Mouse (Mus musculus) common myeloid progenitor, adult 5-6 weeks (primary cell): ENCODE results near the gene Larp4. TPM values are rescaled to one million over a fixed set of nuclear protein-coding genes. Genes with fewer than 3 reads are reported as not detected.
A peak's percentile ranks its signal among the peaks of the same experiment; 100 is the strongest.

Experiments used
- ATAC-seq: replicated peaks from 2 replicates; pipeline ENCODE4 v1.8.0; 2016; ENCODE audit warnings: low read depth, mild to moderate bottlenecking, moderate TSS enrichment, inconsistent platforms; ENCODE audit not compliant: poor library complexity, severe bottlenecking
- total RNA-seq: library from RNA; stranded (forward); fragments of 200-1000, 187-1606 nt; gene quantifications from 2 replicates; pipeline ENCODE4 v1.2.3, GENCODE M21; 2017

The Larp4 gene
- total RNA-seq, 1 experiment from 2014 or later, result 109 TPM

DNA sequence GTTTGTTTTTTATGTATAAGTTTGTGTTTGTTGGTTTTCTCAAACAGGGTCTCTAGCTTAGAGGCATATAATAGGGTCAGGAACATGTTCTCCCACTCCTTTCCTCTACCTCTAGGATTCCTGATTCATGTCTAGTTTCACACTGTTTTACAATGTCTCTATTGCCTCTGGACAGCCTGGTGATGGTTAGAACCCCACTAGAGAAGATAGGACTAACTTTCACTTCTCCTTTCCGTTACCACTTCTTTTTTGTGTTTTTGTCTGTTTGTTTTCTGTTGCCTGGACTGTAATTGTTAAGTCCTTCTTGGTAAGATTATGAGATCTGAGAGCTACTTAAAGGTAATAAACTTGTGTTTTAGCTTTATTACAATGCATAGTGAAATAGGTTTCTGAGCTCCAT, 29.5 kb downstream of the Larp4 start:
- ATAC-seq, result peak; percentile 54; the same call in 1 of the 2 replicates

DNA sequence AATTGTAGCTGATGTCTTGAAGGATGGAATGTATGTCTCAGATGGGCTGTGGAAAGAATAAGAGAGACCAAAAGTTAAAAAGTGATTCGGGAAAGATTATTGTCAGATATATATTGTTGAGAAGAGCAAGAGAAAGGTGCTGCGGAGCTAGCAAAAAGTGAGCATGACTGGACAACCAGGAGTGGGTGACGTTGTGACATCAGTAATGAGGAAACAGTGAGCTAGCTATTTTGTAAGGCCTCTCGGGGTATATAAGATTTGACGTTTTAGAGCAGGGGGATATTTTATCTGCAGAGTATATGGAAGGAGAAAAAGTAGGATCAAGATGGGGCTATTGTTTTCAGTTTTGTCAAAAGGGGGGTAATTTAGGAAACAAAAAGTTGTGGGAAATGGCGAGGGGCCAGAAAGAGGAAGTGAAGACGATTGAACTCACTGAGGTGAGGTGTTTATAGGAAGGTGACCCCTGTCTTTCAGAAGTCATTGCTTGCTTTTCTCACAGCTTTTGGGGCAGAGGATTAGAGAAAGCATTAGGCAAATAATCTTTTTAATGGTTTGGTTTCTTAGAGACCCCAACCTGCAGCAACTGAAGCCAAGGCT, 34.9 kb downstream of the Larp4 start:
- no peak for ATAC-seq

DNA sequence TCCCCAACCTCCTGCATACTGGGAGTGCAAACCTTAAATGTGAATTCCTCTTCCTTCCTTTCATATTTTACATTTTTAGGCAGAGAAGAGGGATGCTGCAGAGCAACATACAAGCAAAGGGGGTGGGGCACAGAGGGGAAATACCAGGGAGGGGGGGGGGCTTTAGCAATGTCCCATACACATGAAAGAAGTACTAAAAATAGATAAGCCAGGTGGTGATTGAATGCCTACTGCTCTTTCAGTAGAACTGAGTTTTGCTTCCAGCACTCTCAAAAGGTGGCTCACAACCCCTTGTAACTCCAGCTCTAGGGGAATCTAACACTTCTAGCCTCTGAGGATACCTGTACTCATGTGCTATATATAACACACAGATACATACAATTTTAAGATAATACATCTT, 36.3 kb downstream of the Larp4 start:
- ATAC-seq, result no peak

DNA sequence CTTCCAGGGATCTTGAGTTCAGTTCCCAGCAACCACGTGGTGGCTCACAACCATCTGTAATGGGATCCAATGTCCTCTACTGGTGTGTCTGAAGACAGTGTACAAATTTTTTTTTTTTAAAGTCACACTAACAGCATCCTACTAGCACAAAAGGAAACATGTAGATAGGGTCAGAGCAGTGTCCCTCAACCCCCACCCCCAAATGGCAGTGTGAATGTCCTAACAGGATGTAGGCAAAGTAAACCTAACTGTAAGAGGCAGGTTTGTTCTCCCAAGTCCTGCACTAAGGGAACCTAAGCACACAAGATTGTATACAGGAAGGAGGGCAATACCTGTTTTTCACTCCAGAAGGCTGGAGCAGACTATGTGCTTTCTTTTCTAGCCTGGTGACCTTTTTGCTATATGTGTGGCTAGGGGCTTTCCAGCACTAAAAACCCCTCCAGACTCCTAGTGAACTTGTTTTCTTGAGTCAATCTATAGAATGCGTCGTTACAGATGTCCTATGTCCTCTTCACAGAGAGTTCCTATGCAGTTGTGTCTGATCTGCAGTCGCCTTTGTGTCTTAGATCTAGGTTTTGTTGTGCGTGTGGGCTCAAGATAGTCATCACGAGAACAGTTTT, 48.5 kb downstream of the Larp4 start:
- no peak for ATAC-seq

DNA sequence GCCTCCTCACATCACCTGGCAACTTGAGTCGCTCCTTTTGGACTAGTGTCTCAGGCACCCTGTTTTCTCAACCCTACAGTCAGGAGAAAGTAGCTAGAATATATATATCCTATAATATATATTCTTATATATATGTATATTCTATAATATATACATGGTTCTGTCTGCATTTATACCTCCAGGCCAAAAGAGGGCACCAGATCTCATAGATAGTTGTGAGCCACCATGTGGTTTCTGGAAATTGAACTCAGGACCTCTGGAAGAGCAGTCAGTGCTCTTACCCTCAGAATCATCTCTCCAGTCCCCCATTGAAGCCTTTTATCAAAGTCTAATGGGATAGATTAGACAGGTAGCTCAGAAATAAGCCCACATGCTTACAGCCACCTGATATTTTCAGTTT, 51.3 kb downstream of the Larp4 start:
- no peak for ATAC-seq

DNA sequence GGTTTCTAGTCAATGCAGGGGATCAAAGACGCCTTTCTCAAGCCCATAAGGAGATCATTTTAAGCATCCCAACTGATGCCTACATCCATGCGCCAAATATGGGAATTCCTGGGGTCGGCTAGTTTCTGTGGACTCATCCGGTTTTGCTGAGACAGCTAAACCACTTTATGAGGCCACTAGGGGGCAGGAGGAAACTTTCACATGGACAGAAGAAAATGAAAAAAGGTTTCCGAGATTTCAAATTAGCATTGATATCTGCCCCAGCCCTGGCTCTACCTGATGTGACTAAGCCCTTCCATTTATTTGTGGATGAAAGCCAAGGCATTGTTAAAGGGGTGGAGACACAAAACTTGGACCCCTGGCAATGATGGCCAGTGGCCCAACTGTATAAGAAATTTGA, 53.1 kb downstream of the Larp4 start:
- ATAC-seq, result peak; percentile 62

DNA sequence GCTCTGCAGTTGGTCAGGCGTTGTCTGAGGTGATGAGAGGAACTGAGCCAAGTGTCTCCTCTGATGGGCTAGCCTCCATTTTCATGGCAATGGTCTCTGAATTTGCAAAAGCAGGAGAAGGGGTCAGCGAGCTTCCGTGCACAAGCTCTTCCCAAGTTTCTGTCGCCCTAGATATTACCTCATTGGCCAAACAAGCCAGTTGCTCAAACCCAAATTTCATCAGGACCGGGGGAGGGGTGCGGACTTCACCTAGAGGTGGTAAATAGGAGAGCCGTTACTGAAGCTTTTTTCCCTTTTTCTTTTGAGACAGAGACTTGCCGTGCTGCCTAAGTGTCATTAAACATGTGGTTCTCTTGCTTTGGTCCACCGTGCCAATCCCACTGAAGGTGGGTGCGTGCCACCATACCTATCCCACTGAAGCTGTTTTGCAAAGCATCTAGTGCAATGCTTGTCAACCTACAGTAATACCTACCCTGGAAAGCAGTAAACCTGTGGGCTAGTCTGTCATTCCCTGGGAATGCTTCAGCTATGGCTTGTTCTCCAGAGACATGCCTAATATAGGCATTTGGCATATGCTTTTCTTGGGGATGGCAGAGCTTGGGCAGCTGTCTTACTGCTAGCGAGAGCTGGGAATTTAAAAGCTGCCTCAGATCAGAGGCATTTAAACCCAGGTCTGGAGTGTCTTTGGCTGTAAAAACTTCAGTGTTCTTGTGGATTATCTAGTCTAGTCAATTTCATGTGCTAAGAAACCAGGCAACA, 55.4 kb downstream of the Larp4 start:
- no peak for ATAC-seq

DNA sequence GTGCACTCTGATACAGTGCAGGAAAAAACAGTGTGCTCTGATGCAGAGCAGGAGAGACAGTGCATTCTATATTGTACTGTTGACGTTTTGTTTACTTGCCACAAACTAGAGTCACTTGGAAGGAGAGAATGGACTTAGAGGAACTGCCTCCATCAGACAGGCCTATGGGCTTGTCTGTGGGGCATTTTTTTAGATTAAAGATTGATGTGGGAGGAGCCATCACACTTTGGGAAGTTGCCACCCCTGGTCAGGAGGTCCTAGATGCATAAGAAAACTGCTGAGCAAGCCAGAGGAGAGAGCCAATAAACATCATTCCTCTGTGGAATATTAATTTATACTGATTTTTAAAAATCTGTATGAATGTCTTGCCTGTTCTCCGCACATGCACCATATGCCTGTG, 58.3 kb downstream of the Larp4 start:
- 0 out of 2 replicates have a peak, but pooled peaks have one; percentile 25 for ATAC-seq

DNA sequence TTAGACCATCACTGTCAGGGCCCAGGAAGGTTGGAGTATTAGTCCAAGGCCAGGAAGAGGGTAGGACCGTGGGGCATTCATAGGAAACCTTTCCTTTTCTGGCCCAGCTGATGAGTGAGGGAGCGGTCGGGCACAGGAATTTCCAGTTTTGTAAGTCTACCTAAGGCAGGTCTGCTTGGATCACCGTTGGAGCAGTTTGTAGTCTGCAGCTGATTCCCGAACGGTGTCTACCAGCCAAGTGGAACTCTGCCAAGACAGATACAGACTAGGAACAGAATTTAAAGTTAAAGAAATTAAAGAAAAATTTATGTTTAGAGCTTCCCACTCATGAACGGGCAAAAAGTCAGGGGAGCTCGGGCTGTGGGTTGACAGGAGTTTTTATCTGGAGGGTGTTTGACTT, 59.6 kb downstream of the Larp4 start:
- no peak for ATAC-seq

DNA sequence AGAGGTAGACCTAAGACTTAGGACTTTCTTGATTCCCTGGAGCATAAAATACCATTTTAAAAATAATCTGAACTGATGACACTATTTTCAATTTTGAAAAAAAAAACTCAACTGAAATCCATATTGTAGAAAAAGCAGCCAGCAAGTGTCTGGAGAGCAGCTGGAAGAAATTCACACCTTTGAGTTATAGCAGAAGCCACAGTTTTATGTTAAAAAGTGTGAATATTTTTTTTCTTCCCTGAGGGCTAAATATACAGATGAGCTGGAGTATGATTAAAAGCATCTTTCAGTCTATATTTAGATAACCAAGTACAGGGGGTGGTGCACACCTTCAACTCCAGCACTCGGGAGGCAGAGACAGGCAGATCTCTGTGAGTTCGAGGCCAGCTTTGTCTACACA, 60.0 kb downstream of the Larp4 start:
- no peak for ATAC-seq

DNA sequence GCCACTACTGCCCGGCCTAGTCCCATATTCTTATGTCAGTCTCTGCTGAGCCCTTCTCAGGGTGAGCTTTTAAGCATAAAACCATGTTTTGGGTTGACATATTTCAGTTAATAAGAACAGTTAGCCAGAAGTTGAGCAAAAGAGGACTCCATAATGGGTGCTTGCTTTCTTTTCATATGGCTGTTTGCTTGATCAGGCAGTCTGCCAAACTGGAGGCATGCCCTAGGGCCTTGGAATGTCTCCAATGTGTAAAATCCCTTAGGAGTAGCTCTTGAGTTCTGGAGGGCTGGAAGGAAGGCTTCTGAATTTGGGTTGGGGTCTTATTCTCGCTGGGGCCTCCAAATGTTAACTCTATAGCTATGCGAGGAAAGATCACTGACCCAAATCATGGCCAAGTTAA, 62.7 kb downstream of the Larp4 start:
- ATAC-seq, result no peak

DNA sequence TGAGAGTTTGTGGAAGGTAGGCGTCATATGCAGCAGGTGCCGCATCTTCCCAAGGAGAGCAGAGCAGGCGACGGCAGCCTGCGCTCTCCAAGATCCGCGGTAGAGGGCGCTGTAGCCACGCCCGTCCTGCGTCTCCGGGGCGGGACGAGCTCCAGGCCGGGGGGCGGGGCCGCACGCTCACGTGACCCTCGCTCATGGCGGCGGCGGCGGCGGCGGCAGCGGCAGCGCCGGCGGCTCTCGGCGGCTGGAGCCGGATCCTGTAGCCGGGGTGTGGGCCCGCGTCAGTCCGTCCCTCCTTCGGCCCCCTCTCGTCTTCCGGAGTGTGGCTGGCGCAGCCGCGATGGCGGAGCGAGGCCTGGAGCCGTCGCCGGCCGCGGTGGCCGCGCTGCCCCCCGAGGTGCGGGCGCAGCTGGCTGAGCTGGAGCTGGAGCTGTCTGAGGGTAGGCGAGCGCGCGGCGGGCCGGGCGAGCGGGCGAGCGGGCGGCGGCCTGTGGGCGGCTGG, 68.7 kb downstream of the Larp4 start, which contains the start of gene Dip2b:
Gene Dip2b (plus strand): TSS at position 195 of the 502 bp plus-strand sequence.
- peak; percentile 75 for ATAC-seq

DNA sequence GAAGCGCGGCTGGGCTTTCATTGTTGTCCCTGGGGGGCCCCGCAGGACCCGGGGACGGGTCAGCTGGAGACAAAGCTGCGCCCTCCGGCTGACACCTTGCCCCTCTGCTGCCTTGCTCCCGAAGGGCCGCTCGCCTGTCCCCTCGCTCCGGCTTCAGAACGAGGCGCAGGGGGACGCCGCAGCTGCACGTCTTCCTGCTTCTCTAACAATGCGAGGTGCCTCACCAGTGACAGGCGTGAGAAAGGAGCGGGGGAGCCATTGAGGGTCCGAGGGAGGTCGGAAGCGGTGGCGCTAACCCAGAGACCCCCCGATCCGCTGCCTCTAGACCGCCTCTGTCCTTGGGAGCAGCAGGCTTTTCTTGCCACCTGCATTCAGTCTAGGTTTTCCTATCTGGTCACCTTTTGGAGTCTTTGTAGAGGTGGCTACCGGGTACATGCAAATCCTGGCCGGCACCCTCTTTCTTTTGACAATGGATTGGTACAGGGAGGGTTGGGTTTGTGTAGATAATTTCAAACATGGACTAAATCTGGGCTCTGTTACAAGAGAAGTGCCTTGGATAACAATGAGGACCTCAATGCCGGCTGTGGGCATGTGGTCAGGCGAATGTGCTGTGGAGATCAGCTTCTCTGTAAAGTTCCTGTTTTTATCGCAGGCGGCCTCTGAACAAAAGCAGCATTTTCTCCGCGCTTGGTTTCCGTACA, 69.3 kb downstream of the Larp4 start:
- peak; percentile 67 for ATAC-seq

DNA sequence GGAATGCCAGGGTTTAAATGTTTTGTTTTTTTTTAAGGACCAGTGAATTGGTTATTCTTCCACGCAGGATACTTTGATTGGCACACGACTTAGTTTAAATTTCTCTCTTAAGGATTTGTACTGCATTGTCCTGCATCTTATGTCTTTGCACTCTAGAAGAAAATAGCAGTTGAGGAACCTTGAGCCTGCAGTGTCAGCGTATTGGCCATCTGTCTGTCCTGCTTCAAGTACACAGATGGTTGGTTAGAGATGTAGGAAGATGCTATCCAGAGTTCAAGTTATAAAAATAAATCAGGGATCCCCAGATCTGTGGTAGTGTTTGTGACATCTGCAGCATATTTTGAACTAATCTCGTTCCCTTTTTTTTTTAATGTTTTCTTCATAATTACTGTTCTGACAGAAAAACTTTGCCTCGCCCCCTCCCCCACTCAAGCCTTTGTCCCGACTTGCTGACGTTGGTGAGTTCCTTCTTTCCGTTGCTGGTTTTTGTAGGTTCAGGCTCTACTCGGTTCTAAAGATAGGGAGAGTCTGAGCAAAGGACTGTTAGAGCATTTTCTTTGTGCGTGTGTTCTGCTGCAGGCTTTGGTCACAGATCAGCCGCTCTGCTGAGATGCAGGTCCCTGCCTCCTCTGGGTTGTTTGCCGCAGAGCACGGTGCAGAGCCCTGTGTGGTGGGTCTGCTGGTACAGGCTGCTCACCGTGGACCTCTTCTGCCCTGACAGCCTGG, 70.8 kb downstream of the Larp4 start:
- no peak for ATAC-seq

DNA sequence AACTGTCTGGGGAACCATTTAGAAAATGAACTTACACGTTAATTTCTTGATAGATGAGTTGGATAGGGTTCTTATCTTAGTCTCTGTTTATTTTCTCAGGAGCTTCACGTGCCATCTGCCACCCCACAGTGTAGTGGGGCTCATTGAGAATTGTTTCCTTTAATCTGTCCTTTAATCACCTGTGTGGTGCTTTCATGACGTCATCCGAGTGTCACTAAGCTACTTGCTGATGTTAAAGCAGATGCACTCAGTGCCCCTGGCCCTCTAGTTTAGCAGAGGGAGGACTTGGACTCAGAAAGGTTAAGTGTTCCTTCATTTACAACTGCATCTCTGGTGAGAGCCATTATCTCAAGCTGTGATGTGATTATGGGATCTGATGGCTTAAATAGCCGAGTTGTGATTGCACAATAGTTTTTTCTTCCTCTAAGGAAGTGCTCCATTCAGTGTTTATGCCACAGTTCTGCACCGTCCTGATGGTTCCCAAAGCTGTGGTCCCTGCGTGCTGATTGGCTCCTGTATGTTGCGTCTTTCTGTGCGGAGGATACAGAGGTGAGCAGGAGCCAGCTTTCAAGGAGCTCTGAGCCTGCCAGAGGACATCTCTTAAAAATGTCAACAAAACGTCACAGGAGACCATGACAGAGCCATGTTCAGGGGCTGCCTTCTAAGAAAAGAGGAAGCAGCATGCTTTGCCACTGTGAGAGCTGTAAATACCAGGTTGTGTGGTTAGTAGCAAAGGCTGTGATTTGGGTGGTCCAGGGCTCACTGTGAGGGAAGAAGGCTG, 71.6 kb downstream of the Larp4 start:
- ATAC-seq, result peak; percentile 60

DNA sequence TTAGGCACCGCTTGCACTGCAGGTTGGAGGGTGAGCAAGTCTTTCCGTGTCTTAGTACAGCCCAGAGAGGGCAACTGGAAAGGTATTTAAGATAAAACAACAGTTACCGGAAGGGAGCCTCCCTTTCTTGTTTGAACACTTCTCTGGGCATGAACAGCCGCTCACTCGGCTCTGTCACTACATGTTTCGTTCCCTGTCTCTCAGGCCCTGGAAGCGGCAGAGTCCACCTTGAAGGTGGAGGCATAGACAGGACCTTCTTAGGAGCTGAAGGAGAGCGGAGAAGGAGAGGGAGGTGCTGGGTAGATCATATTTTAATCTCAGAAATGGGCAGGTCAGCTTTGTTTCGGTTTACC, 72.2 kb downstream of the Larp4 start:
- no peak for ATAC-seq

DNA sequence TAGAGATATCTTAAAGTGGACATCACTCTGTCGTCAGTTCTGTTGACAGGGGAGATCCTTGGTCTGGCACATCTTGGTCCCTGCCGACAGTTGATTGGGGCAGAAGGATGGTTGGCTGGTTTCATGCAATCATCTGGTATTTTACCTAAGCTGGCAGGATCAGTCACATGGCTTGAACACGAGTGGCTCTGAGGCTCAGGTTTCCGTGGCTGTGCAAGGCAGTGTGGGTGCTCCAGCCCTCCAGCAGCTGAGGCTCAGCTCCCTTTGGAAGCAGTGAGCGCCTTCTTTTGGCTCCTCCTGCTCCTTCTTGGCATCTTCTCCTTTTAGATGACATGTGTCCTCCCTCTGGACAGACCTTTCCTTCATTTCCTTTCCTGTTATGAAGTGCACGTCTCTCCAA, 75.7 kb downstream of the Larp4 start:
- ATAC-seq, result no peak

DNA sequence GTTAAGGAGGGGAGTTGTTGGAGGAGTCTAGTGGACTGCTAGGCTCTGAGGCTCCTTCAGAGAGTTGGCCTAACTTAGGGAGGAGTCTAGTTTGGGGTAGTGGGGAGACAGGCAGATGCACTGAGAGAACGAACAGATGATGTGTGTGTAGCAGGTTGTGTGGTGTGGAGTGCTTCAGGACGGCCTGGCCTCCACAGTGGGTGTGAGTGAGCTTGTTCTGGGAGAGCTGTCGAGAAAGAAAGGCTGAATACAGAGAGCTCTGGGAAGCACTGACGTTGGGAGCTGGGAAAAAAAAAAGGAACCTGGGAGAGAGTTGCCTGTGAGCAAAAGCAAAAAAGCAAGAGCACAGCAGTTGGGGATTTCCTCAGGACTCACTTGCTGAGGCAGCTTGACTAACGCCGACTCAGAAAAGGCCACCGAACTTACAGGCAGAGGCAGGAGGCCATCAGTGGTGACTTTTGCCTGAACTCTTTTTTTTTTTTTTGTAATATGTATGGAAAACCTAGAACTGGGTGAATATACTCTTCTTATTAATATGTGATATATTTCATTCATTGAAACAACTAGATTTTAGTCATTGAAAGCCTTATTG, 79.7 kb downstream of the Larp4 start:
- no peak for ATAC-seq

DNA sequence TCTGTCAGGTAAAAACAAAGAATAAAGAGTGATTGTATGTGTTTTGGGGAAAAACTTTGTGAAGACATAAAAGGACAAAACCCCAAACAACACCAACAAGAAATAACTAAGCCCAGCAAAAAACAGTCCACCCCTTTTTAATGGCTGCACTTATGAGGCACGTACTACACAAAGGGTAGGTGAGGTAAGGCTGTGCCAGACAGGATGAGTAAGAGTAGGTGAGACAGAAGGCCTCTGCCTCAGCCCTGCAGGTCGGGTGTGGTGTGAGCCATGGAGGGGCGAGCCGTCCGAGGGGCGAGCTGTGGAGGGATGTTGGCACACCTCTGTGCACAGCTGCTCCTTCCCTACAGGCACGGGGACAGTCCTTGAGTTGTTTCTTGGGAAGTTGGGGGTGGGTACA, 81.1 kb downstream of the Larp4 start:
- no peak for ATAC-seq
